Mouse (Mus musculus) B cell, adult 62 days (primary cell): ENCODE data around the gene Gm10642. TPM values are rescaled to one million over a fixed set of nuclear protein-coding genes. Genes with fewer than 3 reads are reported as not detected.

Source experiments
- total RNA-seq: library from RNA; stranded (reverse); gene quantifications from 4 replicates; pipeline ENCODE4 v1.2.4, GENCODE M21; 2023

Gm10642 gene
- total RNA-seq = 3.1 to 4.4 TPM (median 4.2 TPM) in 4 replicates

DNA sequence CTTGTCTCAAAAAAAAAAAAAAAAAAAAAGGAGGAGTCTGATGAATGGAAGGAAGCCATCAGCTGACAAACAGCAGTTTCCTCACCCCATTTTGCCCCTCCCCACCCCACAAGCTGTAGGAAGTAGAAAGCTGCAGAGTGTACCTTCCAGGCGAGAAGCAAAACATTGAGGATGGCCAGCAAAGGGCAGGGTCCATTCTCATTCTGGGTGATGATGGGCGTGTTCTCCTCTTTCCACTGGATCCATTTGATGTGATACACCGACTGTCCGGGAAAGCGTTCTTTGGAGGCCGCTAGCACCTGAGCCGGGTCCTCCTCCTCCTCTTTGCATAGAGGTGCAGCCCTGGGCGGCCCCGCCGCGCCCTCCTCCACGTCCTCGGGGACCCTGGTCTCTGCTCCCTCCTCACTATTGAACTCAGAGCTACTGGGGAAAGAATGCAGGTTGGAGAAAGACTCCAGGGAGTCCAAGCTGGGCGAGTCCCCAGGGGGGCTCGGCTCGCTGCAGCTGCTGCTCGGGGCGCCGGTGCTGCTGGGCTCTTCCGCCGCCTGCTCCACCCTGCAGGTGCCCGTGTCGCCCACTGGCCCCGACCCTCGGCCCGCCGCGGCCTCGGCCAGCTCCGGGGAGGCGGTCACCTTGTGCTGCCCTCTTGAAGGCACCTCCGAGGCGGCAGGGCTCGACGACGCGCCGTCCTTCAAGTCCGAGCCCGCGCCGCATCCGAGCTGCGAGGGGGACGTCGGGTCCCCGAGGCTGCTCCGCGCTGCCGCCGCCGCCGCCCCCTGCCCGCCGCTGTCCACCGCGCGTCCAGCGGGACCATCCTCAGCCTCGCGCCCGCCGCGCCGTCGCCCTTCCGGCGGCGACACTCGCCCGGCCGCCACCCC, at the start of gene Gm10642:
TSS of gene Gm10642 (plus strand) at position 122 of the 878 bp plus-strand sequence.

GRCm38 (mm10) chr9:70657013-70657967, 1.2 kb downstream of the Gm10642 start, which contains the start of gene Mindy2:
Mindy2 (minus strand) TSS chr9:70657174.

GRCm38 (mm10) chr9:70678682-70679131, 22.7 kb downstream of the Gm10642 start, which contains the start of gene Adam10:
Adam10 (plus strand) TSS chr9:70678997.

Other genes starting within 250 kb of the Gm10642 start
- 1.9 to 3.2 TPM (median 2.6 TPM) in 4 replicates for gene Ccnb2, start 234.7 kb upstream of the Gm10642 start, total RNA-seq
- gene Rnf111, start 152.5 kb upstream of the Gm10642 start, total RNA-seq = 93.8 to 104 TPM (median 97.8 TPM) in 4 replicates
- 92.6 to 106 TPM (median 98.9 TPM) in 4 replicates for gene Sltm, start 113.5 kb upstream of the Gm10642 start, total RNA-seq
- 38.2 to 42.5 TPM (median 39.7 TPM) in 4 replicates for gene Mindy2, start 923 bp downstream of the Gm10642 start, total RNA-seq
- 85.8 to 88.9 TPM (median 87.0 TPM) in 4 replicates for gene Adam10, start 22.7 kb downstream of the Gm10642 start, total RNA-seq